8 mouse cellular contexts compared by ENCODE assay signal in genomic region chr13:29986756-29987120, GRCm38 (mm10). TPM values are rescaled to one million over a fixed set of nuclear protein-coding genes. Genes with fewer than 3 reads are reported as not detected.
A peak's percentile ranks its signal among the peaks of the same experiment; 100 is the strongest.
DNase-seq lines count a peak whose midpoint lies in the region; ATAC-seq and TF ChIP-seq lines count a peak whose summit lies in the region.

No protein-coding gene starts in this region.

- H3K27me3 ChIP-seq in kidney, embryonic 15.5 days: no peaks in the 10 kb centered on the region
- H3K27me3 ChIP-seq in hindbrain, embryonic 13.5 days: no peaks in the 10 kb centered on the region
- H3K27me3 ChIP-seq in midbrain, embryonic 15.5 days (replicated peaks): no peaks in the 10 kb centered on the region; the same call in 1 of the 2 replicates

- peak overlapping the region; percentile 73 for H3K4me2 ChIP-seq in kidney, embryonic 15.5 days
- peak overlapping the region; percentile 62 for H3K4me2 ChIP-seq in hindbrain, embryonic 13.5 days
- H3K4me2 ChIP-seq in midbrain, embryonic 15.5 days: peak overlapping the region; percentile 100

- peak overlapping the region; percentile 98 for H3K4me3 ChIP-seq in kidney, embryonic 15.5 days (replicated peaks)
- peak overlapping the region; percentile 21 for H3K4me3 ChIP-seq in cortical plate, adult 2 months (ENCODE audit: insufficient read depth, low read length)
- peak overlapping the region; percentile 42 for H3K4me3 ChIP-seq in hindbrain, embryonic 13.5 days
- peak overlapping the region; percentile 97 for H3K4me3 ChIP-seq in midbrain, embryonic 15.5 days

- no peak for TF ChIP-seq CTCF in cortical plate, adult 2 months (IDR thresholded peaks at IDR 0.05; ENCODE audit: extremely low read depth, insufficient read depth, low read length)

- no peaks in the 10 kb centered on the region for H3K9me3 ChIP-seq in kidney, embryonic 15.5 days (replicated peaks)
- no peaks in the 10 kb centered on the region for H3K9me3 ChIP-seq in hindbrain, embryonic 13.5 days
- H3K9me3 ChIP-seq in midbrain, embryonic 15.5 days: no peaks in the 10 kb centered on the region

- H3K4me1 ChIP-seq in kidney, embryonic 15.5 days: peaks cover 19% of the 10 kb centered on the region
- no peaks in the 10 kb centered on the region for H3K4me1 ChIP-seq in cortical plate, adult 2 months (ENCODE audit: control insufficient read depth, insufficient read depth, low read length)
- H3K4me1 ChIP-seq in hindbrain, embryonic 13.5 days (replicated peaks): peaks cover 34% of the 10 kb centered on the region
- peaks cover 24% of the 10 kb centered on the region for H3K4me1 ChIP-seq in midbrain, embryonic 15.5 days

- TF ChIP-seq POLR2A in cortical plate, adult 2 months (IDR thresholded peaks at IDR 0.05; ENCODE audit: extremely low read depth, insufficient read depth, low read length): no peak

- no peak for ATAC-seq in kidney, embryonic 15.5 days (replicated peaks; ENCODE audit: low FRiP score)
- ATAC-seq in hindbrain, embryonic 13.5 days (ENCODE audit: low FRiP score): no peak
- ATAC-seq in midbrain, embryonic 15.5 days (replicated peaks): no peak

- 13% methylated on average over 9 of the region's 9 CpGs for WGBS in kidney, embryonic 15.5 days
- WGBS in hindbrain, embryonic 13.5 days: 23% methylated on average over 9 of the region's 9 CpGs
- WGBS in midbrain, embryonic 15.5 days: 15% methylated on average over 9 of the region's 9 CpGs

- peak overlapping the region; percentile 88 for H3K27ac ChIP-seq in kidney, embryonic 15.5 days
- no peak overlapping the region for H3K27ac ChIP-seq in cortical plate, adult 2 months (ENCODE audit: insufficient read depth, low read length)
- no peak overlapping the region for H3K27ac ChIP-seq in hindbrain, embryonic 13.5 days
- H3K27ac ChIP-seq in midbrain, embryonic 15.5 days: peak overlapping the region; percentile 35

- no peak for DNase-seq in kidney, adult 8-10 months
- no peak for DNase-seq in cerebellum, adult 8-10 months
- no peak for DNase-seq in cerebellum, postnatal 14 days
- DNase-seq in gastrocnemius, postnatal 25 days: no peak

- peak overlapping the region; percentile 53 for H3K9ac ChIP-seq in kidney, embryonic 15.5 days
- H3K9ac ChIP-seq in hindbrain, embryonic 13.5 days: peak overlapping the region; percentile 51
- H3K9ac ChIP-seq in midbrain, embryonic 15.5 days: peak overlapping the region; percentile 32

- H3K36me3 ChIP-seq in kidney, embryonic 15.5 days: no peaks in the 10 kb centered on the region
- no peaks in the 10 kb centered on the region for H3K36me3 ChIP-seq in hindbrain, embryonic 13.5 days
- H3K36me3 ChIP-seq in midbrain, embryonic 15.5 days (replicated peaks): no peaks in the 10 kb centered on the region

RNA-seq across cellular contexts. Expression of gene E2f3, which starts 0.9 kb away (rescaled TPM):
- 14.6 and 15.4 TPM in 2 replicates for polyA plus RNA-seq in kidney, embryonic 15.5 days (2015; fragmentation: Nextera tagmentation; extraction: Ambion mirVana)
- polyA plus RNA-seq in cortical plate, adult 2 months (2012; rRNA removed): 14.2 and 15.6 TPM in 2 replicates
- polyA plus RNA-seq in hindbrain, embryonic 13.5 days (2015; fragmentation: Nextera tagmentation; extraction: Ambion mirVana): 4.9 and 5.3 TPM in 2 replicates
- polyA plus RNA-seq in midbrain, embryonic 15.5 days (2015; fragmentation: Nextera tagmentation; extraction: Ambion mirVana): 4.7 and 4.9 TPM in 2 replicates
- total RNA-seq in gastrocnemius, postnatal 25 days (2021): 10 to 100 TPM in 1 of 2 experiments, 1 to 10 TPM in 1; 7.8 to 10.2 TPM

Comparison
In these comparisons a context has a peak if more than half of its experiments do, and no peak if none do; other contexts are left out.
1. H3K27ac ChIP-seq: peak in kidney, embryonic 15.5 days (single experiment) and midbrain, embryonic 15.5 days (single experiment); none in cortical plate, adult 2 months (single experiment) and hindbrain, embryonic 13.5 days (single experiment).
2. H3K4me3 ChIP-seq: peak in every context shown above with its lines; median percentile 98 in kidney, embryonic 15.5 days; 97 in midbrain, embryonic 15.5 days; 42 in hindbrain, embryonic 13.5 days; 21 in cortical plate, adult 2 months.
3. Peak in every context shown above with its lines, with median percentiles within 50 percentile points of each other: H3K4me2 ChIP-seq and H3K9ac ChIP-seq.